Comparison of ENCODE assay signal across 22 mouse cellular contexts in the genomic region with DNA sequence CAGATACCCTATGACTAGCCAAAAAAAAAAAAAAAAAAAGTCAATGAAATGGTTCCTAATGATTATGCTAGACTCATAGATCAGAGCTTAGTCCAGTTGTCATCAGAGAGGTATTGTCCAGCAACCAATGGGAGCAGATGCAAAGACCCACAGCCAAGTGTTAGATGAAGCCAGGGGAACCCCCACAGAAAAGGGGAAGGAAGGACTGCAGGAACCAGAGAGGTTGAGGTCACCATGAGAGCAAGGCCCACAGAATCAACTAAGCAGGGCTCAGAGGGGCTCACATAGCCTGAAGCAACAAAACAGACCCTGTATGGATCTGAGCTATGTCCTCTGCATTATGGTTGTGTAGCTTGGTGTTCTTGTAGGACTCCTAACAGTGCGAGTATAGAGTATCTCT. TPM values are rescaled to one million over a fixed set of nuclear protein-coding genes. Genes with fewer than 3 reads are reported as not detected.
DNase-seq lines count a peak whose midpoint lies in the region; ATAC-seq lines count a peak whose summit lies in the region.
"Had no signal": no experiment of that assay in that cellular context is flagged by ENCODE, and none has a peak within 500 bp of the region (broad histone marks: within the 10 kb centered on the region; RNA-seq: fewer than 3 reads in every experiment).

No protein-coding gene starts in this region.

- H3K4me1 ChIP-seq in intestine, embryonic 14.5 days (replicated peaks; ENCODE audit: control insufficient read depth, insufficient read depth, low read length), result no peaks in the 10 kb centered on the region
- no peaks in the 10 kb centered on the region for H3K4me1 ChIP-seq in intestine, embryonic 16.5 days (ENCODE audit: control insufficient read depth, insufficient read depth, low read length)
- H3K4me1 ChIP-seq: embryonic facial prominence, embryonic 13.5 days; forebrain, embryonic 13.5 days had no signal

- ATAC-seq in intestine, embryonic 14.5 days (replicated peaks; ENCODE audit: low FRiP score, low TSS enrichment, low read depth), result no peak
- no peak for ATAC-seq in intestine, embryonic 16.5 days
- peak; percentile 100 for ATAC-seq in granulocyte monocyte progenitor cell, adult 5-6 weeks (replicated peaks; ENCODE audit: poor library complexity, severe bottlenecking)
- peak; percentile 99 for ATAC-seq in megakaryocyte progenitor cell, adult 5-6 weeks (replicated peaks; ENCODE audit: poor library complexity)
- ATAC-seq: CD4-positive, CD25-positive, alpha-beta regulatory T cell, adult 4 months; forebrain, embryonic 13.5 days; intestine, postnatal 0 days had no signal

- 83% methylated on average over 1 of the region's 1 CpGs for WGBS in intestine, embryonic 14.5 days
- 78% methylated on average over 1 of the region's 1 CpGs for WGBS in intestine, embryonic 16.5 days

- H3K9me3 ChIP-seq in intestine, embryonic 14.5 days (ENCODE audit: control insufficient read depth, low read length), result no peaks in the 10 kb centered on the region
- H3K9me3 ChIP-seq in intestine, embryonic 16.5 days (ENCODE audit: control insufficient read depth, low read length), result no peaks in the 10 kb centered on the region
- H3K9me3 ChIP-seq: embryonic facial prominence, embryonic 13.5 days; forebrain, embryonic 13.5 days had no signal

- no peak overlapping the region for H3K4me3 ChIP-seq in intestine, embryonic 14.5 days (ENCODE audit: low read depth, low read length)
- no peak overlapping the region for H3K4me3 ChIP-seq in intestine, embryonic 16.5 days (ENCODE audit: low read length)
- H3K4me3 ChIP-seq: embryonic facial prominence, embryonic 13.5 days; forebrain, embryonic 13.5 days; heart, adult 2 months had no signal

- H3K36me3 ChIP-seq in intestine, embryonic 14.5 days (ENCODE audit: control insufficient read depth, insufficient read depth, low read length), result no peaks in the 10 kb centered on the region
- H3K36me3 ChIP-seq in intestine, embryonic 16.5 days (ENCODE audit: control insufficient read depth, insufficient read depth, low read length), result no peaks in the 10 kb centered on the region
- H3K36me3 ChIP-seq: embryonic facial prominence, embryonic 13.5 days; G1E had no signal

- no peak overlapping the region for H3K9ac ChIP-seq in intestine, embryonic 14.5 days (ENCODE audit: low read length)
- no peak overlapping the region for H3K9ac ChIP-seq in intestine, embryonic 16.5 days (ENCODE audit: low read depth, low read length)
- H3K9ac ChIP-seq: embryonic facial prominence, embryonic 13.5 days; forebrain, embryonic 13.5 days; hindbrain, embryonic 14.5 days had no signal

- no peak overlapping the region for H3K27ac ChIP-seq in intestine, embryonic 14.5 days (ENCODE audit: low read depth)
- no peak overlapping the region for H3K27ac ChIP-seq in intestine, embryonic 16.5 days (ENCODE audit: low read length)
- H3K27ac ChIP-seq: embryonic facial prominence, embryonic 13.5 days; forebrain, embryonic 13.5 days; heart, adult 2 months; hindbrain, embryonic 14.5 days had no signal

- DNase-seq in intestine, embryonic 14.5 days (ENCODE audit: low spot score), result peak; percentile 37
- DNase-seq in B cell, adult 2 months, result peak; percentile 11 to 17
- no peak for DNase-seq in right cerebral cortex, postnatal 25 days
- no peak for DNase-seq in frontal cortex, postnatal 14 days (ENCODE audit: low spot score in 2 of 2)
- DNase-seq: adrenal gland, adult 8-10 months; adrenal gland, postnatal 36 days; cerebellum, adult 11-12 months; cerebellum, adult 9-10 months; cerebellum, postnatal 25 days; gastrocnemius, postnatal 36 days; heart, adult 2 months; heart, postnatal 10 days; heart, postnatal 4 days had no signal

- no peaks in the 10 kb centered on the region for H3K27me3 ChIP-seq in intestine, embryonic 14.5 days (replicated peaks; ENCODE audit: control insufficient read depth, insufficient read depth, low read length)
- H3K27me3 ChIP-seq in intestine, embryonic 16.5 days (replicated peaks; ENCODE audit: control insufficient read depth, insufficient read depth, low read length), result no peaks in the 10 kb centered on the region
- H3K27me3 ChIP-seq: embryonic facial prominence, embryonic 13.5 days had no signal

- H3K4me2 ChIP-seq in intestine, embryonic 14.5 days (ENCODE audit: low read length), result no peak overlapping the region
- H3K4me2 ChIP-seq in intestine, embryonic 16.5 days (ENCODE audit: low read depth, low read length), result no peak overlapping the region
- H3K4me2 ChIP-seq: embryonic facial prominence, embryonic 13.5 days; forebrain, embryonic 13.5 days; hindbrain, embryonic 14.5 days had no signal

RNA-seq across cellular contexts. Expression of a gene that starts 11.2 kb away (rescaled TPM):
- polyA plus RNA-seq in intestine, embryonic 14.5 days (2014; fragmentation: Nextera tagmentation; extraction: Ambion mirVana), result 4.7 and 6.1 TPM in 2 replicates
- polyA plus RNA-seq in intestine, embryonic 16.5 days (2015; fragmentation: Nextera tagmentation; extraction: Ambion mirVana), result 24.8 and 30.2 TPM in 2 replicates
- 7.9 and 13.3 TPM in 2 replicates for total RNA-seq in granulocyte monocyte progenitor cell, adult 5-6 weeks (2014; fragmentation: Nextera tagmentation)
- 5.8 and 8.8 TPM in 2 replicates for total RNA-seq in granulocyte monocyte progenitor cell, adult 5-6 weeks (2017)
- 7.9 and 10.8 TPM in 2 replicates for total RNA-seq in megakaryocyte progenitor cell, adult 5-6 weeks (2015)
- 7.4 and 7.8 TPM in 2 replicates for total RNA-seq in megakaryocyte progenitor cell, adult 5-6 weeks (2017)
- total RNA-seq: G1E had no signal
- polyA plus RNA-seq: CD4-positive, CD25-positive, alpha-beta regulatory T cell, adult 4 months; G1E had no signal

Comparison
In these comparisons a context has a peak if more than half of its experiments do, and no peak if none do; other contexts are left out.
1. ATAC-seq: peak in granulocyte monocyte progenitor cell, adult 5-6 weeks (single experiment) and megakaryocyte progenitor cell, adult 5-6 weeks (single experiment); none in intestine, embryonic 14.5 days (single experiment) and intestine, embryonic 16.5 days (single experiment).
2. DNase-seq: peak in intestine, embryonic 14.5 days (single experiment) and B cell, adult 2 months (2 of 2); none in right cerebral cortex, postnatal 25 days (single experiment) and frontal cortex, postnatal 14 days (0 of 2).